Mouse (Mus musculus) heart, adult 9 months (tissue): ENCODE data around the gene Acer2.

Experiments
- DNase-seq, 2 experiments: peaks; one replicate each; pipeline ENCODE4 v3.0.0; 2022; ENCODE audit warnings: low spot score in 2 of 2

Gene Acer2

GRCm38 (mm10) chr4:86955448-86955847, 81.3 kb downstream of the Acer2 start:
- DNase-seq: no peak

DNA sequence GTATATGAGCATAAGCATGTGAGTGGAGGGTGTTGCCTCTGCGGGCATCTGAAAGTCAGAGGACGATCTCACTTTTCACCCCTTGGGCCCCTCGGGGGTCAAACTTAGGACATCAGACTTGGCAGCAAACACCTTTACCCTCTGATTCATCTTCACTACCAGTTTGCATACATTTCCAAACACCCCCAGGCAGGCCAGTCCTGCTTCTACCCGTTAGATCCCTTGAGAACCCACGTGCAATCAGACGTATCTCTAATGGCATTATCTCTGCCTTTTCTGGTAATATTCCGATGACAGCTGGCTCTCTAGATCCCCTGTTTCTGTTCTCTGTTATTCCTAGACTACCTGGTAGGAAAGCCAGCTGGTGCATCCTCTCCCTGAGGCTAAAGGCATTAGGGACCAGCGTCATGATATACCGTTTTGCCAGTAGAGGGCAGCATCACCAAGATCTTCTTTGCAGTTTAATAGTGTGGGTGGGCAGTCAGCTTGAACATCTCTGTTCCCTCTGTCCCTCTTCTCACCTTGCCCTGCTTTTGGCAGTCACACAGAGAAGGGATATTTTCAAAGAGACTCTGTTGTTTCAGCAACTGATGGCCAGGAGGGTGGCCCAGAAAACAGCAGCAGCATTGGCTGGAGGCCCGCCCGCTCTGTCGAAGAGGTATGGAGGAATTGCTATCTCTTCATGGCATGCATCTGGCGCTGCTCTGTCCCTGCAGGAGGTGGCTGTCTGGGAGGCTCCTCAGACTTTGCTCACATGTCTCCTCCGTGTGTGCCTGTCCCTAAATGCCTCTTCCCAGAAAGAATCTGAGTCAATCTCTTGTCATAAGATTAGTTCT, 83.6 kb downstream of the Acer2 start:
- DNase-seq: peak; percentile 5 to 12

DNA sequence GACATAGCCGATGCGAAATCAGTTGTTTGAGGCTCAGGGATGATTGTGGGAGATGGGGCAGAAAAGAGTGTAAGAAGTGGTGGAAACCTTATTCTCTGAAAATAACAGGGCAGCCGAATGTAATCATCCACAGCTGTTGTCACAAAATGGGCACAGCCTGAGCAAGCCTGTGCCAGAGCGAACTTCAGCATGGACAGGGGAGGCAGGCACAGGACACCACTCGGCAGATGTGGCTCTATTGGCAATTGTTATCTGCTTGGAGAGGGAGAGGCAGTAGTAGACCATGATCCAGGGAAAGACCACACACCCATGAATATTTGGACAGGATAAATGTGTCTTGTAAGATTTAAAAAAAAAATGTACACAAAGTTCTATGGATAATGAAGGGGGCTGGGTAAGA, 103.1 kb downstream of the Acer2 start:
- no peak for DNase-seq
